Mouse (Mus musculus): Measurements from ENCODE around the gene Catsperz.

Catsperz gene

DNA sequence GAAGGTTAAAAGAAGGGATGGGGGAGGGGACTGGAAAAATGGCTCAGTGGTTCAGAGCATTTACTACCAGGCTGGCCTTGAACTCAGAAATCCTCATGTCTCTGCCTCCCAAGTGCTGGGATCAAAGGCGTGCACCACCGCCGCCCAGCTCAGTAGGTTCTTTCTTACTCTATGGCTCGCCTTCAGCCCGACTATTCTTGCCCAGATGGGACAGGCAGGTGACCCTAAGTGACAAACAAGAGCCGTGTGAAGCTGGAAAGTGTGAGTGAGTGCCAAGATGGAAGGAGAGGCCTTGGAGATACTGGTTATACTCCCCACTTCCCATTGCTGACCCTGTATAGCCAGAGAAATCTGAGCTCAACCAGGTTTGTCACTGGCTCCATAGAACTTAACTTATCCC lies 18.5 kb upstream of the Catsperz start:
- DNase-seq (ENCODE audit: low spot score), result no peak

DNA sequence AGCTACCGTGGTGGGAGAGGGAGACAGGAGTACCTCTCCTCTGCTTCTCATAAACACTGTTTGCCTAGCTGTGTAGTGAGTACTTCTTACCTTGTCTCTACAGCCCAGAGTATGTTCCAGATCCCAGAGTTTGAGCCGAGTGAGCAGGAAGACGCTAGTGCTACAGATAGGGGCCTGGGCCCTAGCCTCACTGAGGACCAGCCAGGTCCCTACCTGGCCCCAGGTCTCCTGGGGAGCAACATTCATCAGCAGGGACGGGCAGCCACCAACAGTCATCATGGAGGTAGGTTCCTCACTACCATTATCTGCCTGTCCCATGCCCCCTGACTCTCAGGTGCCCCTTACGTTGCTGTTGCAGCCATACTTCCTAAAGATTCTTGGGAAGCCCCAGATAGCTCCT lies 17.6 kb upstream of the Catsperz start:
- DNase-seq (ENCODE audit: low spot score), result no peak

DNA sequence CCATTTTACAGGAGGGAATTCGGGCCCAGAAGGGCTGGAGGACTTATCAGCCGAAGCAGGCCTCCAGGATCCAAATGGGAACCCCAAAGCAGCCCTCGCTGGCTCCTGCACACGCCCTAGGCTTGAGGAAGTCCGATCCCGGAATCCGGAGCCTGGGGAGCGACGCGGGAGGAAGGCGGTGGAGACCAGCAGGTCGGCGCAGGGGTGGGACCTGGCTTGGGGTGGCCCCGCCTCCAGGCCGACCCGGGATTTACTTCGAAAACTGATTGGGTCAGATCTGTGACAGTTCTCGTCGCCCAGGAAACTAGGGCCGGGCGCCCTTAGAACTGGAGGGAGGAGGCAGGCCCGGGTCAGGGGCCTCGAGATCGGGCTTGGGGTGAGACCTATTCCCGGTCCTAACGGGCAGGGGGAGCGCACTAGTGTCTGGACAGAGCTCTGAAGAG lies 17.1 kb upstream of the Catsperz start, which contains the start of gene Gpr137:
Gpr137 (minus strand) TSS at position 232 of the 443 bp plus-strand sequence.
- DNase-seq (ENCODE audit: low spot score), result peak; percentile 78

DNA sequence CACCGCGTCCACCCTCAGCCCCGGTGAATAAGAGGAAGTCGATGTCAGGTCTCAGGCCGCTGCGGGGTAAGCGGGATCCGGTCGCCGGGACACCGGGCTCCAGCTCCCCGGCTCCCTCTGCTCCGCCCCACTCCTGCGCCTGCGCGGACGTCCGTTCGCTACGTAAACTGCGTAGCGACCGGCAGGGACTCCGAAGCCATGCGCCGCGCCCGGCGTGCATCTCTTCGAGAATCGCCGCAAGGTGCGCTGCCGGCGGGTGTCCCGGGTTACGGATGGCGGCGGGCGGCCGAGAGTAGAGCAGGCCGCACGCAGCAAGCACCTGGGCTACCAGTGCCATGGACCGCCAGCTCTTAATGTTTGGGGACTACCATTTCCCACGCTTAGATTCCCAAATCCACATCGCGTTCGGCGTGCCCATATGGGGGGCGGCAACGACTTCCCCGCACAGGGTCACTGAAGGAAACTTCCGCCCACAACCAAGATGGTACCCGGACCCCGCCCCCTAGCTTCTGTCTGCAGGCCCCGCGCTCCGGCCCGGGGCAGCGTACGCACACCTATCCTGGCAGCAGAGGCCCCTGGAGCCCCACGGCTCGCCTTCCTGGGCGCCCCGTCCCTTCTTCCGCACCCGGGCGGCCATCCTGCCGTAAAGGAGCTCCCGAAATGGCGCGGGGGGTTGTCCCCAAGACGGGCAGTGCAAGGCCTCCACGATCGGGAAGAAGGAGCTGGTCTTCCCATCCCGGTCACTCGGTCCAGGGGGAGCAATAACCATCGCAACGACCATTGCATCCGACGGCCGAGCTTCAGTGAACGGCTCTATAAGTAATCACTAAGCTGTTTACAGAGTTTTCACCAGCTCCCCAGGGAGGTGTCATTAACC lies 16.4 kb upstream of the Catsperz start, which contains the start of gene Bad:
Bad (plus strand) TSS at position 490 of the 877 bp plus-strand sequence.
- peak; percentile 98 for DNase-seq (ENCODE audit: low spot score)

DNA sequence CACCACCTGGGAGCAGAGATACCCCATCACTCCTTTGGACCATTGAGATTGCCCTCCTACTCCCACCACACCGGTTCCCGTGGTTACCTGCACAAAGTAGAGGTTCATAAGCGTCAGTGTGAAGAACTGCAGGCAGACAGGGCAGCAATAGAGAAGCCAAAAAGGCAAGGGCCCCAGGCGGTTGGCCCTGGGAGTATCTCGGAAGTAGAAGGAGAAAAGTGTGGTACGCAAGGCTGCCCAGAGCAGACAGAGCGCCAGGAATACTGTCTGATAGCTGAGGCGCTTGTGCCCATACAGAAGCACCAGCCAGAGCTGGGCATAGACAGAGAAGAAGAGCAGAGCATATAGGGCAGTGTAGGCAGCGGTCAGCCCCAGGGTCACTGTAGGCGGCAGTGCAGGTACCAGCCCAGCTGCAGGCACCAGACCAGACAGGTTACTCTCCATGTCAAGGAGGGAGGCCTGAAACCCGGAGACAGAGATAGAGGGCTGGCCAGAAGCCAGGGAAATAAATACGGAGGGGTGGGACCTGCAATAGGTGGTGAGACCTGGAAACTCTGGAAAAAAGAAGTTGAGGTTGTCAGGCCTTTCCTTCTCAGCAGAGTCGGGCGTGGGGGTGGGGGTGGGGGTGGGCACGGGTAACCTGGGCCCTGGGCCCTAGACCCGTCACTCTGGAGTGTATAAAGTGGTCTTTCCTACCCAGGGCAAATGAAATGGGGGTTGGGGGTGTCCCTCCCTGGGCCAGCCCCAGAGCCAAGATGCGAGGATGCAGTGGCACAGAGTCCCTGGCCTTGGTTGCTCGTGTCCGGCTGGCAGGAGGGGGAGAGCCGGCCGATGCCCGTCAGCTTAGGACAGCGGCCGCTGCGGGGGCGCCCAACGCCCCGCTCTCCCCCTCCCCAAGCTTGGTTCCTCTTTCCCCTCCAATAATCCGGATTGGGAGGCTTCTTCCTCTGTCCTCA lies 15.5 kb upstream of the Catsperz start:
- no peak for DNase-seq (ENCODE audit: low spot score)

DNA sequence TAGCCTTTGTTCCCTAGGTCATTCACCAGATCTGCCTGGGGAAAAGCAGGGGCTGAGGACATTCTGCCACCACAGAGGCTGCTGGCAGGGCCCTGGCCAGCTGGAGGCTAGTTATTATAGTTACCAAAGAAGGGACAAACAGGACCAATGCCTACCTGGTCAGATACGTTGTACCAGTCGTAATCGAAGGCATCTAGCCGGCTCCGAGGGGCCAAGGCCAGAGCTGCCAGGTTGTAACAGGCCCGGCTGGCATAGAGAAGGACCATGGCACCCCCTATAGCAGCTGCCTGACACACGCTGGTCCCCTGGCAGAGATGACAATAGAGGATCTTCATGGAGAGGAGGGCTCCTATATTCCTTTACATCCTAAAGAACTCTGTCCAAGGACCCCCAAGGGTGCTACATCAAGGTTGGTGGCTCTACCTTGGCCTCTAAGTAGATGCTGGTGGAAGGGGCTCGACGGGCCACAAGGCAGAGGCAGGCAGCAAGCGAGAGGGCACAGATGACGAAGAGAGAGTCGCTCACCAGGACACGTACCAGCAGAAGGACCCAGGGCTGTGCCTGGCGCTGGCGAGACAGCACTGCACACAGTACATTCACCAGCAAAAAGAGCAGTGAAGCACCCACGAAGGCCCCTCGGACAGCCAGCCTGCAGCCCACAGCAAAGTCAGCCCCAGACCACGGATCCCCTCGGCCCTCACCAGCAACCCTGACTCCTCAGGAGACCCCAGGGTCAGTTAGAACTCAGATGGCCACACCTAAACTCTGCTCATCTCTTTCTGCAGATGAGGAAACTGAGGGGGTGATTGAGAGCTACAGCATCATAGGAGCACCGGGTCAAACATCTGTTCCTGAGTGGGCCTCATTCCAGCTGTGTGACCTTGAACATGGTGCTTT lies 14.2 kb upstream of the Catsperz start:
- no peak for DNase-seq (ENCODE audit: low spot score)

DNA sequence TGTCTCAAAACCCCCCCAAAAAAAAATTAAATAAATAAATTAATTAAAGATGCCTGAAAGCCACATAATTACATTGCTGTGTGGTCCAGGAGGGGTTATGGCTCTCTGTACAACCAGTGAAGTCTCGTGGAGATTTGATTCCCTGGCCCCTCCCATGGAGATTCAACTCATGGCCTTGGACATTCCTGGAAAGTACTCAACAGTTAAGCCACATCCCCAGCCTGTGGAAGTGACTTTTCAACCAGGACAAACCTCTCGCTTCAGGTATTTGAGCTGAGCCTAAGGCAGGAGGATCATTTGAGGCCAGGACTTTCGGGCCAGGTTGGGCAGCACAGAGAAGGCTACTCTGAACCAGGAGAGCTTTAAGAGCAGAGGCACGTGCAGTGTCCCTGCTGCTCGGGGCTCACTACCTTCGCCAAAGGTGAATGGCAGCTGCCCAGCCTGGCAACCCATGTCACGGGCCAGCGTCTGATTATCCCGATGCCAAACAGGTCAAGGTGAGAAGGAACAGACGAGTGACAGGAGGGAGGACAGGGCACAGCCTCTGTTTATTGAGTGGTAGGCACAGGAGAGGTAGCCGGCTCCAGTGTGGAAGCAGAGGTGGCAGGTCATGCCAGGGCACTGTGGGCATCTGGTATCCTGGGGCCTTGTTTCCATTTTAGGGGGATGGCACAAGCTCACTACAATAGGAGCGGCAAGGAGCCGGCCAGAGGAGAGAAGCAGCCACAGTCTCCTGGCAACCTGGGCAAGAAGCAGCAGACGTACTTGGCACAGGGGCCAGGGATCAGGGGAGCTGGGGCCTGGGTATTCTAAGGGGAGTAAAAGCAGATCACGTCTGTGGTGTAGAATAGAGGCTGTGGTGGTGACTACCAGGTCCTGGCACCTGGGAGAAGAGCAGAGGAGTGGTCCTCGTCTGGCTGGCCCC lies 12.6 kb upstream of the Catsperz start:
- no peak for DNase-seq (ENCODE audit: low spot score)

DNA sequence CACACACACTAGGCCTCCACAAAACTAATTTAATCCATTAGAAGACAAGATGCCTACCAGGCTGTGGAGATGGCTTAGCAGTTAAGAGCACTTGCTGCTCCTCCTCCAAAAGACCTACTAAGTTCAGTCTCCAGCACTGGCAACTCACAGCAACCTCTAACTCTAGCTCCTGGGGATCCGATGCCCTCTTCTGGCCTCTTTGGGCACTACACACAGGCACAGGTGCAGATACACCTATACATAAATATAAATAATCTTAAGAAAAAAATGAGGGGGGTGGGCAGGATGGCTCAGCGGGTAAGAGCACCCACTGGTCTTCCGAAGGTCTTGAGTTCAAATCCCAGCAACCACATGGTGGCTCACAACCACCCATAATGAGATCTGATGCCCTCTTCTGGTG lies 11.1 kb upstream of the Catsperz start:
- DNase-seq (ENCODE audit: low spot score), result no peak

DNA sequence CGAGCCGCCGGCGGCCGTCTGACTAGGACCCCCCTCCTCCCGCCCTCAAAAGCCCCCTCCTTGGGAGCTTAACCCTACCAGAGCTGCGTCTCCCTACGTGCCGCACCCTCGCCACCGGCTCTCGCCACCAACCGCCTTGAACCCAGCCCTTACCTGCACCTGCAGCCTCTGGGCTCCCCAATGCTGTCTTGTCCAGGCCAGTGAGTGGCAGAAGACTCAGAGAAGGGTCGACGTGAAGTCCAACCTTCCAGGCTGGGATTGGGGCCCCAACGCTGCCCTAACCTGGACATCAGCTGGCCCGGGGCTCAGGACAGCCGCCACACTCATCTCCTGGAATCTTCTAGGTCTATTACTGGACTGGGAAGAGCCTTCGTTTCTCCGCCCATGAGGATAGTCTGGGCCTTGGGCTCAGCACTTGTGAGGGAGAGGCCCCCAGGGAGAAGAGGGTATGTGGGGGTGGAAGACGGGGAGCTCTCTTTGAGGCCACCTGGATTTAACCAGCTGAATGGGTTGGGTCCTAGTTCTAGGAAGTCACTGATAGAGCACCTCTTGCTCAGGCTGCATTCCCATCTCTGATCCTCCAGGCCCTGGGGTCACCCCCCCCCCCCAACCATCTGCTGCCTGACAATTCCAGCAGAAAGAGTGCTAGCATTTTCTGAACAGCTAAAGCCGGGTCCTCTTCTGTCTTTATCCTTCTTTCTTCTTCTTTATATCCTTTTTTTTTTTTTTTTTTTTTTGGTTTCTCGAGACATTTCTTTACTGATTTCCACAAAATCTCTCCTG lies 9.2 kb upstream of the Catsperz start, which contains the start of gene Kcnk4:
Kcnk4 (minus strand) TSS at position 321 of the 783 bp plus-strand sequence.
- DNase-seq (ENCODE audit: low spot score), result no peak

DNA sequence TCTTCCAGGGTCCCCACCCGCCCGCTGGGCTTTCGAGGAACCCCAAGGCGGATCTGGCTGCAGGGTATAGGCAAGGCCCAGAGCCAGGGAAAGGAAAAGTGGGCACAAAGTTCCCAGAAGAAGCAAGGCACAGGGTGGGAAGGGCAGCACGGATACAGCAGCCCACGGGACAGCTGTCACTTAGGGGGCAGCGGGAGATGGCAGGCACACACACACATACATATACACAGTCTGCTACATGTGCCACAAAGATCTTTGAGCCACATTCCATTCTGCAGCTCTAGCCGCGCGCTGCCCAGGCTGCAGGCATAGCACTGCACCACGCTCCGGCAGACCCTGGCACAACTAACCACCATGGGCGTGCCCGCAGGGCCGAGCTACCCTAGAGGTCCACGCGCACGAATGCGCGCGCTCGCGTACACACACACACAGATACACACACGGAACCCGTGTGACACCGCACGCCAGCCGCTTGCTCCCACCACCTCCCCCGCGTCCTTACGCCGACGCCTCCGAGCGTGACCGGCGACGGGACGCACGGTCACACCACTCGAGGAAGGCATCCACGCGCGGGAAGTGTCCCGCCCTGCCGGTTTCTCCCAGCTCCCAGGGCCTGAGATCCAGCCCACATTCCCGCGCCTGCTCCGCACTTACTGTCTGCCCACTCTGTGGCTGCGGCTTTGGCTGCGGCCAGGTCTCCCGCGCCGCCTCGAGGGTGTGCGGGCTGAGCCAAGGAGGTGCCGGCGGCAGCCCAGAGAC lies 8.4 kb upstream of the Catsperz start:
- DNase-seq (ENCODE audit: low spot score), result no peak

DNA sequence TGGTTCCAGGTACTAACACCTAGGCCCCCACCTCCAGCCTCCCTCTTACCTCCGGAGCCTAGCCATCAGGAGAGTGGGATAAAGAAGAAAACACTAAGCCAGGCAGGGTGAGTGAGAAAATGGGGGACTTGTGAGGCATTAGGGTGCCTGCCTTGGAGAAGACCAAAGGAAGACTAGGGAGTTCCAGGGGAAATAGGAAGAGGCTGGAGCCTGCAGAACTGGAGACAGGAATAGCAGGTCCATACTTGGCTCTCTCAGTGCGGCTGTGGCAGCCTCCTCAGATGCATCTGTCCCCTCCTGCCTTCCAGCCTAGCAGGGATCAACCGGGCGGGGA lies 7.9 kb upstream of the Catsperz start:
- no peak for DNase-seq (ENCODE audit: low spot score)

DNA sequence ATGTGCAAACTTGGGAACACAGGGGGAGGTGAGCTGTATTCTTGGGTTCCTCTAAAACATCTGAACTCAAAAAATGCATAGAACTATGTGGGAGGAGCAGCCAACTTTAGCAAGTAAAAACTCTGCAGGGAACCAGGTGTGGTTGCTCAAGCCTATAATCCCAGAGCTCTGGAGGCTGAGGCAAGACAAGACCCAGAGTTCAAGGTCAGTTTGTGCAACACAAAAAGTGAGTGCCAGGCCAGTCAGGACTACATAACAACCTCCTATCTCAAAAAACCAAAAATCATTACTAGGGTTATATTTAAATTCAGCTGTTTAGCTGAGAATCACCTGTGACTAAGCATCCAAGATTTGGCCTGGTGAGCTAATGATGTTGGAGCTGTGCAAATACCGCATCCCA lies 6.8 kb upstream of the Catsperz start:
- no peak for DNase-seq (ENCODE audit: low spot score)

DNA sequence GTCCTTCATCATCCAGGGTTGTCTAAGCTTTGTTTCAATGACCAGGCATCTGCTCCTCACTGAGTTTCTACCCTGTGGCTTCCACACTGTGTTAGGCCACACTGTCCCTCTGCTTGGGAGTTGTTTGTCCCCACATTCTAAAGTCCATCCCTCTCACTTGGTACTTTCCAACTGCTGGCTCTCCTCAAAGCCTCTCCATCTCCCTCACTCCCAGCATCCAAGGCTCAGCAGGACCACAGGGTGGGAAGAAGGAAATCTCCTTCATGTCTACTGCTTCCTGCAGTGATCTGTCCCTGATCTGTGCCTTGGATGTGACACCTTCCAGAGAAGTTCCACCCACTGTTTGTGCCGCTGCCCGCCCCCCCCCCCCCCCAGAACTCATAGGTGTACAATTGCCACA lies 5.8 kb upstream of the Catsperz start:
- no peak for DNase-seq (ENCODE audit: low spot score)

DNA sequence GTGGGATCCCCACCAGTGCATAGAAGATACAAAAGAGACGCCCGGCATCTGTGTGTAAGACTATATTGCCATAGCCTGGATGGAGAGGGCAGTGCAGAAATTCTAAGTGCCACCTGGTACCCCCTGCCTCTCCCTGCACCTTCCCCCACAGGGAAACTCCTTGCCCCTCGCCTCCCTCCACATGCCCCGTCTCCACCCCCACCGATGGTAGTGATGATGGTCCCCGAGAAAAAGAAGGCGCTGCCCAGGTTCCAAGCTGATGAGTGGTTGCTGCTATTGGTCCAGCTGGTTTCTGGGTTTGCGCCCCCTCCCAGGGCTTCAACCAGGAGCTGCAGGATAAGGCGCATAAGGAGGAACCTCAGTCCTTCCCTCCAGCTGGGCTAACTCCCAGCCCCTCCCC lies 2.9 kb upstream of the Catsperz start:
- no peak for DNase-seq (ENCODE audit: low spot score)

DNA sequence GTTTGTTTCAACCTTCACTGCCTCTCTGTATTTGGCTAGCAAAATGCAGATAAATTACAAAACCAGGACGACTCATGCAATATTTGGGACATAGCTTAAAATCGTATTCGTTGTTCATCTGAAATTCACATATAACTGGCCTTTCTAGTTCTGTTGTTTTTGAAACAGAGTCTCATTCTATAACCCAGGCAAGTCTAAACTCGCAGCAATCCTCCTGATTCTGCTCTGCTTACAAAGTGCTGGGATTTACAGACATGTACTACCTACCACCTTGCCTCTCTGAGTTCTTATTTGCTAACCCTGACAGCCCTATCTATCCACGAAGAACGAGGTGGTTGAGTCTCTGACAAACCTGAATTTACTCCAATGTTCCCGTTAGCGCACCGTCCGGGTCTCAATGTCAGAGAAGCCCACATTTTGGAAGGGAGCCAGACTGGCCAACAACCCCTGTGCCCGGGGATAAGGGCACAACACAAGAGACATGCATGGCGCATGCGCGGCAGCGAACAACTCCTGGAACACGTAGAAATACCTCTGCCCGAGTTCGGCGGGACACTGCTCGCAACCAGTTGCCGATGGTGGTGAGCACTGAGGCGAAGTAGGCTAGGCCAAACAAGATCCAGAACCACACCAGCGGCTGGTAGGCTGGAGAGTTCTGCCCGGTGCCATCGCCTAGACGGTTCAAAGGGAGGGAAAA lies 1.5 kb upstream of the Catsperz start:
- no peak for DNase-seq (ENCODE audit: low spot score)

DNA sequence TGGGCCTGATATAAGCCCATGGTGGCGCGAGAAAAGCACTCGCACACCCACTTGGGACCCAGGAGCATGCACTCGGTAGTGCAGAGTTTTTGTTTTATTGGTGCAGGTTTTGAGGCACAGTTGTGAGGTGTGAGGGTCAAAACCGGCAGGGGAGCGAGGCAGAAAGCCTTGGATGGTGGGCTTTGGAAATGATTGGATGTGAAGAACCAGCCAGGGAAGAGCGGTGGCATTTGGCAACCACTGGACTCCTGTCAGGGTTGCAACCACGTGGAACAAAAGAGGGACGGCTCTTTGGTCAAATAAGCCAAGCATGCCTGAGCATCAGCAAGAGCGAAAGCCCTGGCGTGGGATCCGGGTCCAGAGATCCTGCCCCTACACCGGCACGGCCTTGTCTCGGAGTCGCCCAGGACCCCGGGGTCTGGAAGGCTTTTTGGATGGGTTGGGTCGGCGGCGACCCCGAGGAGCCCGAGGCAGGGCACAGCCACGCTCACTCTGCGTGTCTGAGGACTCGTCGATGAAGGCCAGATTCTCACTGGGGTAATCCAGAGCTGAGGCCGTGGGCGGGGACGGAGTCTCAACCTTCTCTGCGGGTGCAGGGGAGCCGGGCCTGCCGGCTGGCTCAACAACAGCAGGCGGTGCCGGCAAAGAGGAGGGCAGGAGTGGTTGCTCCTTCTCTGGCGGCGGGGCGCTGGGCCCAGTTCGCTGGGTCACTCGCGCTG lies 590 bp upstream of the Catsperz start:
- no peak for DNase-seq (ENCODE audit: low spot score)

DNA sequence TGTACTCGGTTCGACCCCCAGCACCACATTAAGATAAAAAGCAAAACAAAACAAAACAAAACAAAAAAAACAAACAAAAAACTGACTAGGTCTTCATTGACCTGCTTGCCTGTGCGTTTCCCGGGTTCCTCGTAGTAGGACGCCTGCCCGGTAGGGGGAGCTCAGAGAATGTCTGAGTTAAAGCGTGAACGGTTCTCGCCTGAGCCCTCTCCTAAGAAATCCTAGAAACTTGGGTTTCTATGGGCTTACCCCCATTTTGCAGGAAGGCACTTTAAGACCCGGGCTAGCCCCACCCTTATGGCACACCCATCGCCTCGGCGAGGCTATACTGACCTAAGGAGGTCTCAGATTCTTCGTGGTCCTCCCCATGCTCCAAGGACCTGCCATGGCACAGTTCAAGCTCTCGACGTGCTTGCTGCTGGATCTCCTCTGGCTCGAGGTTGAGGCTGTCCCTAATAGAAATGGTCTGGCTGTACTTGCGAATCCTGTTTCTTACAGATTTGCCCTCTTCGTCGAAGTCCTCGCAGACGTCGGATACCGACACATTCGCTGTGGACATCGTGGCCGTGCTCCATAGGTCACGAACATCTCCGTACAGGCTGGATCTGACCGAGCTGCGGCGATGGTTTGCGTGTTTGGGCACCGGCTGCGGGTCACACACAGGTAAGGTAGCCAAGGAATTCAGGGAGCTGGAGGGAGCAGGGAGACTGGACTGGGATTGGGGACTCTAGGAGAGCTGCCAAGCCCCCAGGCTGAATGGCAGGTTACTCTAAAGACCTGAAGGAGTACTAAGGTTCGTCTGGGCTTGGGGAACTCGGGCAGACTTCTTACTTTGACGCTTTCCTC lies 496 bp downstream of the Catsperz start:
- peak; percentile 76 for DNase-seq (ENCODE audit: low spot score)

Measured in ovary, postnatal 10 days (tissue).